Mouse (Mus musculus): Measurements from ENCODE around the gene Eif3g. TPM values are rescaled to one million over a fixed set of nuclear protein-coding genes. Genes with fewer than 3 reads are reported as not detected.

Eif3g gene
- total and polyA plus RNA-seq, 3 experiments: 1,516 to 1,873 TPM; not detected in 1

- no peak for DNase-seq (ENCODE audit: low read depth, low spot score)
- H3K27me3 ChIP-seq (ENCODE audit: control insufficient read depth in 1 of 2, insufficient read depth in 2 of 2, low read length in 2 of 2): no peaks in the 10 kb centered on the region
- H3K9me3 ChIP-seq (replicated peaks; ENCODE audit: insufficient read depth, low read length): no peaks in the 10 kb centered on the region
- H3K4me1 ChIP-seq (ENCODE audit: control insufficient read depth in 1 of 2, insufficient read depth in 2 of 2, low read length in 2 of 2): no peaks in the 10 kb centered on the region
- H3K4me3 ChIP-seq (ENCODE audit: control insufficient read depth in 1 of 2, insufficient read depth in 1 of 2, low read depth in 2 of 2, low read length in 2 of 2): no peak overlapping the region
- H3K9ac ChIP-seq (ENCODE audit: control insufficient read depth, low read depth, low read length, poor library complexity, severe bottlenecking): no peak overlapping the region
- peaks cover 0 to 87% of the 10 kb centered on the region in 2 experiments; a peak in 2 of 4 replicates for H3K36me3 ChIP-seq (ENCODE audit: control insufficient read depth in 1 of 2, insufficient read depth in 2 of 2, low read length in 2 of 2)
- H3K27ac ChIP-seq (ENCODE audit: control insufficient read depth, low read depth, low read length): no peak overlapping the region
- TF ChIP-seq CTCF (IDR thresholded peaks at IDR 0.05 in 2 of 3, conservative IDR thresholded peaks at IDR 0.05 in 1 of 3; ENCODE audit: control insufficient read depth in 1 of 3, insufficient read depth in 1 of 3, low read depth in 2 of 3, low read length in 3 of 3, poor library complexity in 1 of 3, severe bottlenecking in 1 of 3) (no peak), ZNF384 (IDR thresholded peaks at IDR 0.05; ENCODE audit: low read depth, low read length) (peak; percentile 51), MXI1 (IDR thresholded peaks at IDR 0.05; ENCODE audit: low read depth, low read length) (no peak)
- H3K79me2 ChIP-seq (ENCODE audit: control insufficient read depth, insufficient read depth, low read length, poor library complexity): no peaks in the 10 kb centered on the region
Observed at GRCm38 (mm10) chr9:20923258-20923657, 24.8 kb upstream of the Eif3g start.

GRCm38 (mm10) chr9:20916160-20916559, 17.7 kb upstream of the Eif3g start:
- no peak overlapping the region for H3K27ac ChIP-seq (ENCODE audit: control insufficient read depth, low read depth, low read length)

GRCm38 (mm10) chr9:20909948-20910347, 11.5 kb upstream of the Eif3g start:
- no peaks in the 10 kb centered on the region for H3K79me2 ChIP-seq (ENCODE audit: control insufficient read depth, insufficient read depth, low read length, poor library complexity)
- TF ChIP-seq UBTF (IDR thresholded peaks at IDR 0.05; ENCODE audit: borderline replicate concordance, insufficient read depth, low read depth, low read length): no peak
- TF ChIP-seq TAL1 (IDR thresholded peaks at IDR 0.05; ENCODE audit: low read length): no peak
- TF ChIP-seq EP300 (IDR thresholded peaks at IDR 0.05; ENCODE audit: low read depth in 1 of 2, low read length in 2 of 2): no peak
- no peak for TF ChIP-seq BHLHE40 (IDR thresholded peaks at IDR 0.05; ENCODE audit: borderline replicate concordance, low read depth, low read length)
- no peak for TF ChIP-seq TCF12 (IDR thresholded peaks at IDR 0.05; ENCODE audit: low read depth, low read length)
- TF ChIP-seq SIN3A (IDR thresholded peaks at IDR 0.05; ENCODE audit: low read length): no peak
- no peak for TF ChIP-seq GATA1 (IDR thresholded peaks at IDR 0.05; ENCODE audit: low read depth, low read length)
- no peak for TF ChIP-seq MEF2A (IDR thresholded peaks at IDR 0.05; ENCODE audit: extremely low read depth, insufficient replicate concordance, low read depth, low read length, poor library complexity, severe bottlenecking)
- TF ChIP-seq ETS1 (IDR thresholded peaks at IDR 0.05; ENCODE audit: low read depth, low read length): no peak
- TF ChIP-seq MYC (IDR thresholded peaks at IDR 0.05; ENCODE audit: low read depth, low read length): no peak
- no peak for TF ChIP-seq TBP (IDR thresholded peaks at IDR 0.05; ENCODE audit: low read depth, low read length)
- no peak for TF ChIP-seq USF1 (IDR thresholded peaks at IDR 0.05; ENCODE audit: low read depth, low read length)
- no peak for TF ChIP-seq POLR2A (IDR thresholded peaks at IDR 0.05; ENCODE audit: control insufficient read depth in 1 of 2, insufficient read depth in 1 of 2, low read depth in 1 of 2, low read length in 2 of 2, poor library complexity in 1 of 2)
- TF ChIP-seq RCOR1 (IDR thresholded peaks at IDR 0.05; ENCODE audit: low read depth, low read length): no peak
- no peak for TF ChIP-seq JUND (IDR thresholded peaks at IDR 0.05; ENCODE audit: low read depth, low read length)
- no peak for TF ChIP-seq CHD2 (IDR thresholded peaks at IDR 0.05; ENCODE audit: low read length)
- no peak for TF ChIP-seq ELF1 (IDR thresholded peaks at IDR 0.05; ENCODE audit: low read depth, low read length)
- TF ChIP-seq NRF1 (IDR thresholded peaks at IDR 0.05; ENCODE audit: insufficient read depth, low read depth, low read length, poor library complexity, severe bottlenecking): no peak
- H3K9me3 ChIP-seq (replicated peaks; ENCODE audit: insufficient read depth, low read length): no peaks in the 10 kb centered on the region
- no peak overlapping the region for H3K4me3 ChIP-seq (ENCODE audit: control insufficient read depth in 1 of 2, insufficient read depth in 1 of 2, low read depth in 2 of 2, low read length in 2 of 2)
- no peak overlapping the region for H3K9ac ChIP-seq (ENCODE audit: control insufficient read depth, low read depth, low read length, poor library complexity, severe bottlenecking)
- DNase-seq (ENCODE audit: low read depth, low spot score): no peak
- peaks cover 0 to 3% of the 10 kb centered on the region in 2 experiments; a peak in 3 of 4 replicates for H3K4me1 ChIP-seq (ENCODE audit: control insufficient read depth in 1 of 2, insufficient read depth in 2 of 2, low read length in 2 of 2)
- no peak overlapping the region for H3K27ac ChIP-seq (ENCODE audit: control insufficient read depth, low read depth, low read length)
- H3K36me3 ChIP-seq (ENCODE audit: control insufficient read depth in 1 of 2, insufficient read depth in 2 of 2, low read length in 2 of 2): peaks cover 6 to 65% of the 10 kb centered on the region in 2 experiments
- H3K27me3 ChIP-seq (ENCODE audit: control insufficient read depth in 1 of 2, insufficient read depth in 2 of 2, low read length in 2 of 2): no peaks in the 10 kb centered on the region

More at GRCm38 (mm10) chr9:20916160-20916559, 17.7 kb upstream of the Eif3g start:
- H3K4me1 ChIP-seq (ENCODE audit: control insufficient read depth in 1 of 2, insufficient read depth in 2 of 2, low read length in 2 of 2): no peaks in the 10 kb centered on the region
- peak; percentile 77 for DNase-seq (ENCODE audit: low read depth, low spot score)
- no peak overlapping the region for H3K4me3 ChIP-seq (ENCODE audit: control insufficient read depth in 1 of 2, insufficient read depth in 1 of 2, low read depth in 2 of 2, low read length in 2 of 2)
- H3K9ac ChIP-seq (ENCODE audit: control insufficient read depth, low read depth, low read length, poor library complexity, severe bottlenecking): no peak overlapping the region
- H3K36me3 ChIP-seq (ENCODE audit: control insufficient read depth in 1 of 2, insufficient read depth in 2 of 2, low read length in 2 of 2): peaks cover 0 to 70% of the 10 kb centered on the region in 2 experiments; a peak in 2 of 4 replicates
- H3K79me2 ChIP-seq (ENCODE audit: control insufficient read depth, insufficient read depth, low read length, poor library complexity): no peaks in the 10 kb centered on the region
- H3K27me3 ChIP-seq (ENCODE audit: control insufficient read depth in 1 of 2, insufficient read depth in 2 of 2, low read length in 2 of 2): no peaks in the 10 kb centered on the region
- H3K9me3 ChIP-seq (replicated peaks; ENCODE audit: insufficient read depth, low read length): no peaks in the 10 kb centered on the region
- TF ChIP-seq CTCF (IDR thresholded peaks at IDR 0.05 in 2 of 3, conservative IDR thresholded peaks at IDR 0.05 in 1 of 3; ENCODE audit: control insufficient read depth in 1 of 3, insufficient read depth in 1 of 3, low read depth in 2 of 3, low read length in 3 of 3, poor library complexity in 1 of 3, severe bottlenecking in 1 of 3): peak; percentile 67 to 81 (median 80)
- no peak for TF ChIP-seq EP300 (IDR thresholded peaks at IDR 0.05; ENCODE audit: low read depth in 1 of 2, low read length in 2 of 2)
- TF ChIP-seq TBP (IDR thresholded peaks at IDR 0.05; ENCODE audit: low read depth, low read length): 0 out of 2 replicates have a peak, but pooled peaks have one; percentile 20
- TF ChIP-seq POLR2A (IDR thresholded peaks at IDR 0.05; ENCODE audit: control insufficient read depth in 1 of 2, insufficient read depth in 1 of 2, low read depth in 1 of 2, low read length in 2 of 2, poor library complexity in 1 of 2): peak in 1 of 2 experiments; percentile 31; a peak in 1 of 4 replicates
- TF ChIP-seq SMC3 (IDR thresholded peaks at IDR 0.05; ENCODE audit: low read depth, low read length): peak; percentile 28; the same call in 1 of the 2 replicates
- no peak for TF ChIP-seq POLR2AphosphoS2 (IDR thresholded peaks at IDR 0.05; ENCODE audit: low read length)
- peak; percentile 59 for TF ChIP-seq RAD21 (IDR thresholded peaks at IDR 0.05; ENCODE audit: low read depth, low read length)

Data from MEL (cell line).